Mouse (Mus musculus) c-Kit-positive CD71-positive TER-119-positive erythroid progenitor cells, embryonic 14.5 days (primary cell): ENCODE results near the gene Sytl1.

ENCODE experiments used
- DNase-seq: peaks from one replicate; pipeline ENCODE4 v3.0.0-alpha.2; 2013; ENCODE audit warnings: low spot score

Gene Sytl1

DNA sequence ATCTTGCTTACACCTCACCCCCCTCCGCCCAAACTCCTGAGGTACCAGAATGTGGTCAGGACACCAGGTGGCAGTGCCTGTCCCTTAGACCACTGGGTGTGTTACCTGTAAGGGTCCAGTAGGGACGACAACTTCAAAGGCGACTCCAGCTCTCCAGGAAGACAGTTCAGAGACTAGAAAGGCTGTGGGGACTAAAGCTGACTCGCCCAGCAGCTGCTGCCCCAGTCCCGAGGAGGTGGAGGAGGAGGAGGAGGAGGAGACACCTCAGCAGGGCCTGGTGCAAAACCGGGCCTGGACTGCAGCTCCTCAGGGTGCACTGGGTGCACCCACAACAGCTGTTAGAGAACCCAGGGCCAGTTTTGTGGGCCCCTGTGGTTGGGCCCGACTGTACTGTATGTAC lies at the start of gene Sytl1:
Gene Sytl1, minus strand, starts transcription at position 232 of the 400 bp plus-strand sequence.
- no peak for DNase-seq

DNA sequence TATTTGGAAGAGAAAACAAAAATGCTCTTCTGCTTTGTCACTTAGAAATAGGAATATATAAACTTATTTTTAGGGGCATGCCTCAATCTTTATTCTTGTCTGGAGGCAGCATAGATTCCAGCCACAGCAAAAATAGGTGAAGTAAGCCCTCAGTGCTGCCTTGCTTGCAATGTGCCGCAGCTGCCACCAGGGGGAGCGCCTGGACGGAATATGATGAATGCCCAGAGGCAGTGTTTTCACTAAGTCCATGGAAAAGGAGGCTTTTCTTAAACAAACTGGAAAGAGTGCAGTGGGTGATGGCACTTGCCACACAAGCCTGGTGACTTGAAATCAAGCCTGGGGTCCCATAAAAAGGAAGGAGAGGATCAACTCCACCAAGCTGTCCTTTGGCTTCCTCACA lies 47.0 kb upstream of the Sytl1 start:
- DNase-seq, result peak; percentile 78

DNA sequence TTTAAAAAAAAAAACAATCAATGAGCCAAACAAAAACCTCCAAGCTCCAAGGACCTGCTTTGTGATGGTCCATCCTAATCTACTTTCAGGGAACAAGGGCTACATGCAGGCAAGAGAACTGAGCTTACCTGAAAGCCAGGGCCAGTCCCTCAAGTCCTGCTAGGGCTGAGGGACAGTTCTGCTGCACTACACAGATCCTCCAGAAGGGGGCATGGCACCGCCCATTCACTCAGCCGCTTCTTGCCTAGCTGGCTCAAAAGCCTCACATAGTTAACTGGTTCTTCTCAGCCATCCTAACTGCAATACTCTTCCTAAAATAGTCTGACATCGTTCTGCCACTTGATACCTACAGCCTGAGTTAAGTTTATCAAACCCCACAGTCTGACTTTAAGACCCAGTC lies 44.4 kb upstream of the Sytl1 start:
- DNase-seq, result peak; percentile 67

DNA sequence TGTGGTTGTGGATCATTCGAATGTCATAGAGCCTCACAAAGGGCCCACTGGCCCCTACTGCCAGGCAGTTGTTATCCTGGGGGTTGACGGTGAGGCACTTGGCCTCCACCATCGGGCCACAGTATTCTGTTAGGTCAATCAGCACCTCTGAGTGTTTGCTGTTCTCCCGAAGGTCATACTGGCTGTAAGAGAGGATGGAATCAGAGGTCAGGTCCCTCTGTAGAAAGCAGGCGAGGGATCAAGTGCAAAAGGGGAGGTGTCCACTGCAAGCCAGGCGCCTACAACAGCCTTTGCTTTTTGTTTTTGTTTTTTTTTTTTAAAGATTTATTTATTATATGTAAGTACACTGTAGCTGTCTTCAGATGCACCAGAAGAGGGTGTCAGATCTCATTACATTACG lies 42.9 kb upstream of the Sytl1 start:
- DNase-seq, result no peak

DNA sequence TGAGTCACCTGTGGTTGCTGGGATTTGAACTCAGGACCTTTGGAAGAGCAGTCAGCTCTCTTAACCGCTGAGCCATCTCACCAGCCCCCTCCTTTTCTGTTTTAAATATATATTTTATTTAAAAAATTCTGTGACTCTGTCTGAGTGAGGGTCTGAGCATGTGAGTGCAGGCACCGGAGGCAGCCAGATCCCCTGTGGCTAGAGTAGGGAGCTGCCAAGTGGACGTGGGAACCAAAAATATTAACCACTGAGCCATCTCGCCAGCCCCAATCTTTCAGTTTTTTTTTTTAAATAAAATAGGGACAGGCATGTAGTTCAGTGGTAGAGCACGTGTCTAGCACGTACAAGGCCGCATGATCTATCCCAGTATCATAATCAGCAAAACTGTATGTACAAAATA lies 41.9 kb upstream of the Sytl1 start:
- DNase-seq, result no peak

DNA sequence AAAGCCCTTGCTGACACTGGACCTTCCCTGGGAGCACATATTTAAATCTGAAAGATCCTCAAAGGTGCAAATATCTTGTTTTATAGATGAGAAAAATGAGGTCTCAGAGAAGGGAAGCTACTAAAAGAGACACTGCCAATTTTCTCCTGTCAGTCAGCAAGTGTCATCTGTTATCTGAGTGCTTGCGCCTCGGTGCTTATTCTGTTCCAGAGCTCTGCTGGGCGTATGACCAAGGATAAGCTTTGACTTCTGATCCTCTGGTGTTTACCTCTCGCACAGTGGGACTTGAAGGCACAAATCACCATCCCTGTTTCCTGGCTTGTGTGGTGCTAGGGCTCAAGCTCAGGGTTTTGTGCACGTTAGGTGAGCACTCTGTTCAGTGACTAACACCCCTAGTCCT lies 39.8 kb upstream of the Sytl1 start:
- DNase-seq, result no peak

DNA sequence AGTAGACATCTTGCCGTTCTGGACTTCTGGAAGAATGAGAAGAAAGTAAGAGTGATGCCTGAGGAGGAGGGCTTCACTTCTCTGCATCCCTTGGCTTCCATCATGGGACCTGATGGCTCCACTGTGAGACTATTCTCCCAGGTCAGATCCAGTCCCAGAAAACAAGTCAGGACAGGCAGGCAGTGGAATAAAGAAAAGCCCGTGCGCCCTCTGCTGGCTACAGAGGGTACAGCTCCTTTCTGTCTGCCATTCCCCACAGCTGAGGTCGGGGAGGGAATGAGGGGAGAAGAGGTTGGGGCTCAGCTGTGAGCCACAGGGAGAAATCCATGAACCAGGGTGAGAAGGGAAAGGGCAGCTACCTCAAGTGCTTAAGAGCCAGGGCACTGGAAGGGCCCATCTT lies 38.9 kb upstream of the Sytl1 start:
- DNase-seq, result peak; percentile 61

DNA sequence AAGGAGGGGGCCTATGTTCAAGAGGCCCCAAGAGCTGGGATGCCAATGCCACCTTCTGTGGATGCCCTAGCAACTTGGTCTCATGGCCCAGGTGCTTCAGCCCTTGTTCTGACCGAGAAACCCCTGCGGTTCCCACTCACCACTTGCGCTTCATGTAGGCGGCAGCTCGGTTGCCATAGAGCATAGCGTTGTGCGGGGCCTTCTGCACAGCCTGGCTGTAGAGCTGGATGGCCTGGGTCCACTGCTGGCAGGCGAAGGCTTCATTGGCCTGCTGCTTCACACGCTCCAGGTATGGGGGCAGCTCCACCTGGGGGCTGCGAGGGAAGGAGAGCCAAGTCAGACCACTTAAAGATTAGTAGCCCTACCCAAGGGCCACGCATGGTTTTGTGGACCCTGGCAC lies 37.5 kb upstream of the Sytl1 start:
- no peak for DNase-seq

DNA sequence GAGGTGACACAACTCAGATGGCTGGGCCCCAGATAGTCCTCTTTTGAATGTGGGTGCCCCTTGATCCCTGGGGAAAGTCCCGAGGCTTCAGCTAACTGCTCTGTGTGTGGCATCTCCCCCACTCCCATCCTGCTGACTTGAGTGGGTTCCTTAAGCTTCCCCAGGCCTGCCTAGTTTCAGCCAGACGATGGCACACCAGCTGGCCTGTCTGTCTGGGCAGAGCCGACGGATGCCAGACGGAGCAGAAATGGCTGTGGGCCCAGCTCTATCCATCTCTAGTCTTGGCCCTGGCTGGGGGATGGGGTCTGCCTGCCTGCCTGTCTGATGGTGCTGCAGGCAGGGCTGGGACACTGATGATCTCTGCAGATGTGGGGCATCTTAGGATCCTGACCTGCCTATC lies 36.8 kb upstream of the Sytl1 start:
- DNase-seq, result no peak

DNA sequence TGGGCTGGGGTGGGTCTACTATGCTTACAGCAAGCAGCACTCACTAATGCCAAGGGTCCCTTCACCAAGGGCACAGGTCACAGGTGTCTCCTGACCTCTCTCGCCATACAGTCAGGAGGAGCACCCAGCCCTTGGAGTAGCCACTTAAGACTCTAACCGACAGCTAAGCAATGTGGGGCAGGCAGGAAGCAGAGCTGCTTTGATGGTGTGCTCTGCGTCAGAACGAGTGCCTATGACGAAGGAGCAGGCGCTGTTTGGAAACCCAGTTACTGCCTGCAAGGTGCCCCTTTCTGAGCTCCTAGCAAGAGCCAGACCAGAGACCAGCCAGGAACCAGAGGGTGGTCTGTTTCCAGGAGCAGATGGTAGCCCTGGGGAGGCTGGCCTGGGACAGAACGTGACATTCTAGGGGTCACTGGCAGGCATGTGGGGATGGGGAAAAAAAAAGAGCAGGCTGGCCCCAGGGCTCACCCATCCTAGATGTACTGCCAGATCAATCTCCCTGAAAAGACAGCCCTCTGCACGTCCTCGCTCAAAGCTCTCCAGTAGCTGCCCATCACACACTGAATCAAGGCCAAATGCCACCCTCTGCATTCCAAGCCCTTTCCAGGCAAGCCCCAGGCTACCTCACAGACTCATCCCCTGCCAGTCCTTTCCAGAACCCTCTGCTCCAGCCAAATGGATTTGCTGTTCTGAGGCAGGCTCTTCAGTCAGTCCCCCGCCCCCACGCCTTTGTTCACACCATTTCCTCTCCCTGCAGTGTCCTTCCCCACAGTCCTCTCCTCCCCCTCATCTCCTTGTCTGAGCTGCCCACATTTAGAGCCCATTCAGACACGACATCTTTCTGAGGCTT lies 35.8 kb upstream of the Sytl1 start:
- DNase-seq, result no peak

DNA sequence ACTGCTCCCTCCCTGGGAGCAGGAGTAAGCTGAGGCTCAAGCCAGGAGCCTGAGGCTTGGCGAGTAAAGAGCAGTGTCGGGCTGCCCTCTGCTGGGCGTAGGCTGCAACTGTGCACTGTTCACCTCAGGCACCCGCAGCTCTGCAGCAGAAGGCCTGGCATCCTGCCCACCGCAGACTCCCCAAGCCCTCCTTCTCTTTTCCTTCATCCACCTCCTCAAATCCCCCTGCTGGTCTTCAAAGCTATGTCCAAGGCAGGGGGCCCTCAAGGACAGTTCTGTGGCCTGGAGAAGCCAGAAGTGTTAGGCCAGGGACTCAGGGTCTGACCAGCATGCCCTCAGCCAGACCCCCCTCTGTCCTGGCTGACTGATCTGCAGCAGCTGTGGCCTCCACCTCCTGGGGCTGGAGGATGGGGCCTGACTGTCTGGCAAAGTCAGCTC lies 34.9 kb upstream of the Sytl1 start:
- DNase-seq, result peak; percentile 62

DNA sequence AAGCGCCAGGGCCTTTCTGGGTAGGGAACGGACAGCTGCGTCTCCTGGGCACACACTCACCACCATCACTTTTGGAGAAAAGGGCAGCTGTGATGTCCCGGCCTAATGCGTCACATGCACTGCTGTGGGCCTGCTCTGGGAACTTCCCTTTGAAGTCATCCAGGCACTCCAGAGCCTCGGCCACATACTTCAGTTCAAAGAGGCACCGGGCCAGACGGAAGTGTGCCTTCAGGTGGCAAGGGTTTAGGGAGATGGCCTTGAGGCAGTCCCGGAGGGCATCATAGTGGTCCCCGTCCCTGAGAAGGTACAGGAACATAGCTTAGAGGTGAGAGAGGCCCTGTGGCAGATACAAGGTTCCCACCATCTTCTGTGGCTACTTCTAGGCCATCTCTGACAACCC lies 34.4 kb upstream of the Sytl1 start:
- DNase-seq, result no peak

DNA sequence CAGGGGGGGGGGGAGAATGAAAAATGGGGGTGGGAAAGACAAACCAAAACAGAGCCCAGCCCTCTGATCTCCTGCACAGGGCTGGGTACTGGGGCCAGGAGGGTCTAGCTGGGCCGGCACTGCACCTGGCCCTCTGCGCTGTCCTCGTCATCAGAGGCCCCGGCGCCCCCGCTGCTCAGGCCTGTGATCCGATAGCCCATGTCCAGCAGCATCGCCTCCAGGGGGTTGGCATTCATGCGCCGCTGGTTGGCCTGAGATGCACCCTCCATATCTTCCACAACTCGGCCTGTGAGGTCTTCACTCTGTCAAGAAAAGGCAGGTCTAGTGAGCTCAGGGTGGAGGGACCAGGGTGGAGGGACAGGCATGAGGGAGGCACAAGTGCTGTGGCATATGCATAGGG lies 31.2 kb upstream of the Sytl1 start:
- no peak for DNase-seq

DNA sequence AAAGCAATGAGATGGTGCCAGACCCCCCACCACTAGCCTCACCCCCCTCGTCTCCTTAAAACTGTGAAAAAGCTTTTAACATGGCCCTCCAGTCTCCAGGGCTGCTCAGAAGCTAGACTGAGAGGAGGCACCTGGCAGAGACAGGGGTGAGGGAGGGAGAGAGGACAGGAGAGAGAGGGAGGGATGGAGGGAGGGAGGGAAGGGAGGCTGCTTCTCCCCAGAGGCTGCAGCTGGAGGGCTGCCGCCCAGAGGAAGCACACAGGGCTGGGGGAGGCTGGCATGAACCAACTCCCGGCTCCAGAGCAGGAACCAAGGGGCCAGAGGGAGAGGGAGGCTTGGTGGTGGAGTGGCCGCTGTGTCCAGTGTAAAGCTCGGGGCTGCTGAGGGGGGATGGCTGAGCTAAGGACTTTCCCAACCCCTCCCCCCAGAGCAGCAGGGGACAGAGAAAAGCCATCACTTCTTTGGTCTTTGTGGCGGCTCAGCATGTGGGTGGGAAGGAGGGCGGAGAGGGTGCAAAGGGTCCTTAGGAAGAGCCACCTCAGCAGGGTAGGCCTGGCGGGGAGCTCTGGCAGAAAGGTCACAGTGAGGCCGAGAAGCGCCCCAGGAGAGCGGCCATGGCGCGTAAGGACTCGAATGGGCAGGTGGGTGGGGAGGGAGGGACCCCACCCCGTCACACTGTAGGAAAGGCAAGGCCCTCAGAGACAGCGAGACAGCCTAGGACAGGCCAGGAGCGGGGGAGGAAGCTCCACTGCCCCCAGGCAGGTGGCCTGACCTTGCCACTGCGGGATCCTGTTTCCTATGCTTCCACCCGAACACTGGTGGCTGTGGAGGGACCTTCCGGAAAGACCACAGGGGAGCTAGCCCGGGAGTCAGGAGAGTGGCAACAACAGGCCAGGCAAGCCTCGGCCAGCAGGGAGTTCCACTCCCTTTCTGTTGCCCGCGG lies 30.3 kb upstream of the Sytl1 start:
- DNase-seq, result no peak

DNA sequence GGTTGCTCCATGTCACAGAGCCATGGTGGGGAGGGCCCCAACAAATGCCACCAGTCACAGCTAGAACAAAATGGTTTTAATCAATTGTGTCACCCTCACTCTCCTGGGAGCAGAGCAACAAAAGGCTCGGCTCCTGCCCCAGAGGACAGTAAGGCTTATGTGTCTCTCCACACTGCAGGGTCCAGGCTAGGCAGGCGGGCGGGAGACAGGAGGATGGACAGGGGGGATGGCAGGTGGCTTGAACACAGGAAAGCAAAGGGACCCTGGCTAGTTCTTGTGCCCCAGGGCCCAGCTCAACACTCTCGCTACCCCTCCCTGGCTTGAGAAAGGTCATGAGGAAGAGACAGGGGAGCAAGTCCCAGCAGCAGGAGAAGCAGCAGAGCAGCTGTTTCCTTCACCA lies 29.5 kb upstream of the Sytl1 start:
- DNase-seq, result no peak

DNA sequence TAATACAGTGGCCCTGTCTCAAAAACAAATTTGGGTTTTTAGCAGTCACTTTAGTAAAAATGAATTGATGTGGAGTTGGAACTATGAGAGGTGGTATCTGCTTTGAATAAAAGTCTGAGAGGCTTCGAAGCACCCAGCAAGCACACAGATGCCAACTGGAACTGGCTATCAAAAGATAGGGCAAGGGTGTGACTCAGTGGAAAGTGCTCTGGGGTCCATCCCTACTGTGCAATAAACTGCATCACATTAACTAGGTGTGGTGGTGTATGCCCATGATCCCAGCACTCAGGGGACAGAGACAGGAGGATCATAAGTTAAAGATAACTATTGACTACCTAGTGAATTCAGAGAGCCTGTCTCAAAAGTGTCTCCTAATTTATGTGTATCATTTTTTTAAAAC lies 28.3 kb upstream of the Sytl1 start:
- peak; percentile 63 for DNase-seq

DNA sequence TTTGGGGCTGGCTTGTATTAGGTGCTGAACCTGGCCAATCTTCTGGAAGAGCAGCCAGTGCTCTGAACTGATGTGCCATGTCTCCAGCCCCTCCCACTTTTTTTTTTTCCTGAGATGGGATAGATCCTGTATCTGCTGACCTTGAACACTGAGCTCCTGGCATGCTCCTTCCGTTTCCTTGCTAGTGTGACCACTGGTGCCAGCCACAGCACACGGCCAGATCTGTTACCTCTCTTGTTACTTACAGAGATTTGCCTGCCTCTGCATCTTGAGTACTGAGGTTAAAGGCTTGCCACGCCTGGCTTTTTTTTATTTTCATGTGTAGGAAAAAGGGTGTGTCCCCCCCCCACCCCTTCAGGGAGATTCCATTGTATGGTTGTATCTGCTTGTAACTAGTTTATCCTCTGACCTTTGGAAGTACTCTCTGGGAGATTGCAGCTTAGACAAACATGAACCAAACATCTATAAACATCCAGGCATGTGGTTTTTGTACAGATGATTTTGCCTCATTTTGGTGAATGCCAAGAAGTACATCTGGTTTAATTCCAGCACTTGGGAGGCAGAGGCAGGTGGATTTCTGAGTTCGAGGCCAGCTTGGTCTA lies 23.7 kb upstream of the Sytl1 start:
- DNase-seq, result no peak

DNA sequence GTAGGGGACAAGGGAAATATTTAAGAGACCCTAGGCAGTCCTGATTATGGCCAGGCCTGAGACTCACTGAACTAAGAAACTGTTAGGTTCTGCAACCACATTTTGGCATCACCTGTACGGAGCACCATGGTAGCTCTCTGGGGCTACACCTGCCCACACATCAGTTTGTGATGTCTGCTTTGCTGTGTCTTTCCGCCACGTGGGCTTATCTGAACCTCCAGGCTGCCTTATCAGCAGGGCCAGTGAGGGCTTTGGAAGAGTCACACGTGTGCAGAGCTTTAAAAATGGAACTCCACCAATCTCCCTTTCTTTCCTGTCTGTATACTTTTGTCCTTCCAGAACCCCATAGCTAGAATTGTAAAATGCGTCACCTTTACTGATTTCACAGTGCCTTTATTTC lies 23.0 kb upstream of the Sytl1 start:
- DNase-seq, result peak; percentile 96

DNA sequence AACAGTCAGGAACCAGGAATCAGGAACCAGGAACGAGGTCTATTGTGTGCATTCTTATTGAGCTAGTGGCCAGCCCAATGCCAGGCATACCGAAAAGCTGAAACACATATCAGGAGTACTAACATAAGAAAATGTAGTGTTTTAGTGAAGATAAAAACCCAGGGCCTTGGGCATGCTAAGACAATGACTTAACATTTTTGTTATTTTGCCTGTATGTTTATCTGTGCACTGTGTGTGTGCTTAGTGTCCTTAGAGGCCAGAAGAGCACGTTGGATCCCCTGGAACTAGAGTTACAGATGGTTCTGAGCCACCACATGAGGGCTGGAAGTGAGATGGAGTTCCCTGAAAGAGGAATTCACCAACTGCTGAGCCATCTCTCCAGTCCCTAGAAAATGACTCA lies 22.4 kb upstream of the Sytl1 start:
- DNase-seq, result peak; percentile 56

DNA sequence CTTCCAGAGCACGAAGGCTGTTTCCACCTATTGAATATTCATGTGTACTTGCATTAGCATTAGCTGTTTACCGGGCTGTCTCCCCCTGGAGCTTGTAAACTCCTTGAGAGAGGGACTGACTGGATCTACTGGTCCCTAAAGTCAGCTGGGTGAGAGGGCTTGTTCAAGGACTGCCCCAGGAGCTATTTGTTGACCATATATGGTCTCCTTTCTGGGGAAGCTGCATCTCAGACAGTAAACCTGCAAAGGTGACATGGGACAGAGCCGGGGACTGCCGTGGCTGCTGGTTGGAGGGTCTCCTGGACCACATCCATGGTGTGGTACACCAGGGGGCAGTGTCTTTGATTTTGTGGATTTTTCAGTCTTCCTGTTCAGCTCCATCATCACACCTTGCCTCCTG lies 19.7 kb upstream of the Sytl1 start:
- DNase-seq, result no peak

DNA sequence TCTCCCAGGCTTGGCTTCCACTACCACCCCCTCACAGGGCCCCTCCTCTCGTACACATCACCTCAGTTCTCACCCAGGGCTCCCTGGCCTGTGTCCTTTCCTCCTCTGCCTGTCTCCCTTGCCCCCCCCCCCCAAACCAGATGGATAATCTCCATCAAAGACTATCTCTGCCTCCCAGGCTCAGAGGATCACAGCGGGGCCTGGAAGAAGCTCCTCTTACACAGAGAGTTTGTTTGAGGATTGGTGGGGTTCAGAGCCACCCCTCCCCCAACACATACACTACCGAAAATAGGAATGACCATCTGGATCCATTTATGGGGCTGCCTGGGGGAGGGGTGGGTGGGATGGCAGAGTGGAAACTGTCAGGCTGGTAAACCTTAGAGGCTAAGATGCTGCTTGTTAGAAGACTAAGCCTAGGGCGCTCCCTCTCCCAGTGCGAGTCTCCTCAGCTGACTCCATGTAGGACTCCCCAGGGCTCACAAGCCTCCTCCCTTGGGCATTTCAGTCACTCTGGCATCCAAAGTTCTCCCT lies 19.1 kb upstream of the Sytl1 start:
- DNase-seq, result no peak

DNA sequence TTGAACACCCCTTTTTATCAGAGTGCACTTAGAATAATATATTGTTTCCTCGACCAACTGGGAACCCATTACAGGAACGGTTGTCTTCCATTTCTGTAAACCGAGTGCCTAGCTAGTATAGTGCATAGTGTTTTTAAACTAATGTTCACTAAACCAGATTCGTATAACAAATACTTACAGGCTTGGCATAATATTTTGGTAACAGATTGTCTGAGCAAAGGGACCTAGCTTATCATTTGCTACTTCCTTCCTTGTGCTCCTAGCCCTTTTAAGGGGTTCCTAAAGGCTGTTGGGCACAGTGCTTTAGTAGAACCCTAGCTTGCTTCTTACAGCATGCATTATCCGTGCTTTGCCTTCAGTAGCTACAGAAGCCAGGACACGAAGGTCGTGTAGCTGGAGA lies 18.6 kb upstream of the Sytl1 start:
- DNase-seq, result no peak
